Mouse (Mus musculus) thymus, adult 2 months (tissue): ENCODE data around the gene Cpne9. TPM values are rescaled to one million over a fixed set of nuclear protein-coding genes. Genes with fewer than 3 reads are reported as not detected.
A peak's percentile ranks its signal among the peaks of the same experiment; 100 is the strongest.

Experiments
- DNase-seq: peaks from one replicate; pipeline ENCODE4 v3.0.0; 2021
- H3K27ac ChIP-seq: fragments of 200-500 bp; 2 replicates; pipeline ENCODE4 v1.5.1; 2012; ENCODE audit warnings: low read length, control low read depth; ENCODE audit not compliant: control insufficient read depth, insufficient read depth
- H3K27me3 ChIP-seq: fragments of 200-500 bp; 2 replicates; pipeline ENCODE4 v1.6.1; 2012; ENCODE audit warnings: mild to moderate bottlenecking, low read length, moderate library complexity, mixed read lengths; ENCODE audit not compliant: control insufficient read depth, insufficient read depth
- H3K36me3 ChIP-seq: fragments of 200-500 bp; 2 replicates; pipeline ENCODE4 v1.6.1; 2012; ENCODE audit warnings: mild to moderate bottlenecking, low read length, moderate library complexity; ENCODE audit not compliant: control insufficient read depth, insufficient read depth
- H3K4me1 ChIP-seq: fragments of 200-500 bp; replicated peaks from 2 replicates; pipeline ENCODE4 v1.6.1; 2012; ENCODE audit warnings: low read length; ENCODE audit not compliant: control insufficient read depth, insufficient read depth
- H3K4me3 ChIP-seq: fragments of 200-500 bp; 2 replicates; pipeline ENCODE4 v1.5.1; 2012; ENCODE audit warnings: mild to moderate bottlenecking, low read length, control low read depth, moderate library complexity; ENCODE audit not compliant: control insufficient read depth, insufficient read depth
- CTCF ChIP-seq: fragments of 200-500 bp; IDR thresholded peaks from 2 replicates; pipeline ENCODE4 v1.5.1; 2012; ENCODE audit warnings: mild to moderate bottlenecking, control low read depth, low read length, moderate library complexity, borderline replicate concordance; ENCODE audit not compliant: control insufficient read depth, poor library complexity, insufficient read depth; ENCODE audit errors: extremely low read depth
- POLR2A ChIP-seq: fragments of 200-500 bp; IDR thresholded peaks from 2 replicates; pipeline ENCODE4 v1.6.1; 2012; ENCODE audit warnings: mild to moderate bottlenecking, low read length, control low read depth, moderate library complexity; ENCODE audit not compliant: control insufficient read depth, poor library complexity, insufficient read depth; ENCODE audit errors: extremely low read depth
- WGBS: fragments of 180-500 bp; shearing (Covaris S2); methylation state at CpG from one replicate; pipeline ENCODE4 v1.1.7; 2018; 5-methylcytosine and 5-hydroxymethylcytosine counted together
- polyA plus RNA-seq: library from polyadenylated mRNA; depleted of rRNA; stranded (reverse); fragments of >200 nt; gene quantifications from 2 replicates; pipeline ENCODE4 v1.2.3, GENCODE M21; 2012

The Cpne9 gene
- polyA plus RNA-seq, 1 experiment: 0.65 TPM

- TF ChIP-seq CTCF (no peak), POLR2A (no peak)
- no peaks in the 10 kb centered on the region for H3K36me3 ChIP-seq
- H3K4me1 ChIP-seq: no peaks in the 10 kb centered on the region
- WGBS: 64% methylated on average over 4 of the region's 4 CpGs
- no peaks in the 10 kb centered on the region for H3K27me3 ChIP-seq
- no peak for DNase-seq
- H3K27ac ChIP-seq: no peak overlapping the region
- H3K4me3 ChIP-seq: no peak overlapping the region
These were observed 14.5 kb downstream of the Cpne9 start for GRCm38 (mm10) chr6:113296639-113297038.

DNA sequence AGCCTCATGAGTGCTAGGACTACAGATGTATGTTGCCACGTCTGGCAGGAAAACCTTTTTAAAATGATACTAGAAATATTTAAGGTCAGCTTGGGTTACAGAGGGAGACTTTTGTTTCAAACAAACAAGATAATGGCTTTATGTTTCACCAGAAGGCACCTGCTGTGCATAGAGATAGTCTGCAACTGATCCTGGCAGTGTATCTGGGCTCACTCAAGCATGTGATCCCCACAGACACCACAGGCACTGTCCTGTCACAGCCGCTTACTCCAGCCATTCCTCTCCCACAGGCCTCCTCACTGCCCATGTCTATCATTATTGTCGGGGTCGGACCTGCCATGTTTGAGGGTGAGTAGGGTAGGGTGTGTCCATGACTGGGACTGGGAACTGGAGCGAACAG is 19.2 kb downstream of the Cpne9 start:
- no peak for TF ChIP-seq CTCF
- TF ChIP-seq POLR2A: no peak
- Histone ChIP-seq H3K4me3 (no peak overlapping the region), H3K27ac (no peak overlapping the region), H3K27me3 (no peaks in the 10 kb centered on the region), H3K4me1 (no peaks in the 10 kb centered on the region), H3K36me3 (no peaks in the 10 kb centered on the region)
- no peak for DNase-seq
- 95% methylated on average over 5 of the region's 5 CpGs for WGBS

- no peak for TF ChIP-seq POLR2A
- no peak for TF ChIP-seq CTCF
- Histone ChIP-seq H3K36me3 (no peaks in the 10 kb centered on the region), H3K4me3 (no peak overlapping the region), H3K4me1 (no peaks in the 10 kb centered on the region), H3K27ac (no peak overlapping the region), H3K27me3 (no peaks in the 10 kb centered on the region)
- DNase-seq: peak; percentile 24
- 4% methylated on average over 3 of the region's 3 CpGs for WGBS
These were observed 20.2 kb downstream of the Cpne9 start for GRCm38 (mm10) chr6:113302258-113302657.

- H3K27ac ChIP-seq: peak overlapping the region; percentile 88
- peak; percentile 99 for DNase-seq
- under 1% methylated on average over 49 of the region's 50 CpGs for WGBS
- no peaks in the 10 kb centered on the region for H3K27me3 ChIP-seq
- peaks cover 10% of the 10 kb centered on the region for H3K36me3 ChIP-seq
- peak; percentile 66 for TF ChIP-seq CTCF
- TF ChIP-seq POLR2A: peak; percentile 41; the same call in 1 of the 2 replicates
- H3K4me3 ChIP-seq: peak overlapping the region; percentile 74
- H3K4me1 ChIP-seq: peaks cover 8% of the 10 kb centered on the region
These were observed 24.3 kb downstream of the Cpne9 start for GRCm38 (mm10) chr6:113306322-113306985.

- DNase-seq: no peak
- Histone ChIP-seq H3K36me3 (peaks cover 10% of the 10 kb centered on the region), H3K4me3 (peak within 1 kb of the TSS; percentile 74), H3K4me1 (peaks cover 8% of the 10 kb centered on the region), H3K27ac (peak within 1 kb of the TSS; percentile 88), H3K27me3 (no peaks in the 10 kb centered on the region)
- no peak for TF ChIP-seq POLR2A
- no peak for TF ChIP-seq CTCF
- under 1% methylated on average over 32 of the region's 32 CpGs for WGBS
These were observed 24.9 kb downstream of the Cpne9 start, which contains the start of gene Brpf1 for GRCm38 (mm10) chr6:113306986-113307349. Gene Brpf1, plus strand, starts transcription at chr6:113307137.

DNA sequence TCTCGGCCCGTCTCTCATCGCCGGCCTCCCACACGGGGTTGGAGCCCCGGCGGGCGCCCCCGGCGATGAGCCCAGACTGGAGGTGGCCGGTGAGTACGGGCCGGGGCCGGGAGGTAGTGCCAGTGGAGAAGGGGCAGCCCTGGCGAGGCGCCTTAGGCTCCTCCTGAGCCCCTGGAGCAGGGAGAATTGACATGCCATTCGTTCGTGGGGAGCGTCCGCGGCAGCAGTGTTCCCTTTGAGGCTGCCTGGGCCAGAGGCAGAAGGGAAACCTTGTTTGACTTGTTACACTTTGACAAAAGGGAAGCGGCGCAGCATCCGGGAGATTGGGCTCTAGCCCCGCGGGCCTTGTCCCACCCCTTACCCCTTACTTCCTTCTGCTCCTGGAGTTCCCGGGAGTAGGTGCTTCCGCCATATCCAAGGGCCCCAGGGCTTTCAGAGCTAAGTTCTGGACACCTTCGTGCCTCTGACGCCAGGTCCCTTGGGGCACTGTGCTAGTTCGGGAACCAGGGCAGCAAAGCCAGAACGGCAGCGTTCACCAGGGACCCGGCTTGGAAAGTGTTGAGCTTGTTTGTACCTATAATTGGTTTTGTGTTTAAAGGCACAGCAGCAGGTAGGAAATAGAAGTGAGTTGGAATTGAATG is 25.5 kb downstream of the Cpne9 start:
- WGBS: under 1% methylated on average over 34 of the region's 34 CpGs
- H3K27me3 ChIP-seq: no peaks in the 10 kb centered on the region
- peaks cover 16% of the 10 kb centered on the region for H3K36me3 ChIP-seq
- peaks cover 8% of the 10 kb centered on the region for H3K4me1 ChIP-seq
- TF ChIP-seq POLR2A (no peak), CTCF (no peak)
- peak overlapping the region; percentile 74 for H3K4me3 ChIP-seq
- peak; percentile 57 for DNase-seq
- H3K27ac ChIP-seq: peak overlapping the region; percentile 58; the same call in 1 of the 2 replicates

- peak; percentile 14 for DNase-seq
- Histone ChIP-seq H3K36me3 (peaks cover 21% of the 10 kb centered on the region), H3K27ac (peak overlapping the region; percentile 58; the same call in 1 of the 2 replicates), H3K27me3 (no peaks in the 10 kb centered on the region), H3K4me3 (peak overlapping the region; percentile 74), H3K4me1 (peaks cover 8% of the 10 kb centered on the region)
- TF ChIP-seq CTCF (no peak), POLR2A (no peak)
- WGBS: 22% methylated on average over 5 of the region's 5 CpGs
These were observed 26.0 kb downstream of the Cpne9 start for GRCm38 (mm10) chr6:113308141-113308540.
